Mouse (Mus musculus) lung, embryonic 16.5 days (tissue): Measurements from ENCODE around the gene Speg. TPM values are rescaled to one million over a fixed set of nuclear protein-coding genes. Genes with fewer than 3 reads are reported as not detected.

Source experiments
- ATAC-seq: fragments of 200-750 bp; cut with Nextera tagmentation; 2 replicates; pipeline ENCODE4 v1.8.0; 2017; ENCODE audit warnings: low read depth, mild to moderate bottlenecking, moderate library complexity
- H3K27ac ChIP-seq: fragments of 300-500 bp; sonication (generic); 2 replicates; pipeline ENCODE4 v1.5.1; 2014; ENCODE audit warnings: mild to moderate bottlenecking, control low read depth, low read length
- H3K27me3 ChIP-seq: fragments of 300-500 bp; sonication (generic); 2 replicates; pipeline ENCODE4 v1.6.1; 2014; ENCODE audit warnings: low read depth, low read length, mixed read lengths; ENCODE audit not compliant: control insufficient read depth, insufficient read depth
- H3K36me3 ChIP-seq: fragments of 300-500 bp; sonication (generic); 2 replicates; pipeline ENCODE4 v1.6.1; 2014; ENCODE audit warnings: low read length; ENCODE audit not compliant: control insufficient read depth, insufficient read depth
- H3K4me1 ChIP-seq: fragments of 300-500 bp; sonication (generic); replicated peaks from 2 replicates; pipeline ENCODE4 v1.6.1; 2014; ENCODE audit warnings: low read length, mixed read lengths; ENCODE audit not compliant: control insufficient read depth, insufficient read depth
- H3K4me2 ChIP-seq: fragments of 300-500 bp; sonication (generic); 2 replicates; pipeline ENCODE4 v1.6.1; 2014; ENCODE audit warnings: low read depth, low read length, control low read depth
- H3K4me3 ChIP-seq: fragments of 300-500 bp; sonication (generic); 2 replicates; pipeline ENCODE4 v1.5.1; 2014; ENCODE audit warnings: mild to moderate bottlenecking, low read length, control low read depth
- H3K9ac ChIP-seq: fragments of 300-500 bp; sonication (generic); 2 replicates; pipeline ENCODE4 v1.6.1; 2014; ENCODE audit warnings: low read length, control low read depth
- H3K9me3 ChIP-seq: fragments of 300-500 bp; sonication (generic); 2 replicates; pipeline ENCODE4 v1.6.1; 2016; ENCODE audit warnings: low read length; ENCODE audit not compliant: control insufficient read depth
- WGBS: fragments of 180-500 bp; shearing (Covaris S2); extraction: QIAGEN DNeasy Blood & Tissue Kit; methylation state at CpG from one replicate; pipeline ENCODE4 v1.1.7; 2014; 5-methylcytosine and 5-hydroxymethylcytosine counted together
- polyA plus RNA-seq: library from polyadenylated mRNA; unstranded; fragments of >200 nt; fragmentation: Nextera tagmentation; extraction: Ambion mirVana; gene quantifications from 2 replicates; pipeline ENCODE4 v1.2.1, GENCODE M21; 2015

Gene Speg
- polyA plus RNA-seq, 1 experiment from 2014 or later, result 38.9 TPM

- H3K27ac ChIP-seq, result no peak overlapping the region
- 2% methylated on average over 71 of the region's 71 CpGs for WGBS
- peak overlapping the region; percentile 62 for H3K4me2 ChIP-seq
- H3K9me3 ChIP-seq, result no peaks in the 10 kb centered on the region
- peaks cover 44% of the 10 kb centered on the region for H3K27me3 ChIP-seq
- H3K4me1 ChIP-seq, result peaks cover 13% of the 10 kb centered on the region
- peak overlapping the region; percentile 59 for H3K9ac ChIP-seq
- peak; percentile 69; the same call in 1 of the 2 replicates for ATAC-seq
- peak overlapping the region; percentile 43 for H3K4me3 ChIP-seq
- H3K36me3 ChIP-seq, result no peaks in the 10 kb centered on the region
These were observed 47.9 kb downstream of the Speg start for GRCm38 (mm10) chr1:75422823-75423471.

- Histone ChIP-seq H3K4me1 (peaks cover 13% of the 10 kb centered on the region), H3K27me3 (peaks cover 44% of the 10 kb centered on the region), H3K4me3 (no peak overlapping the region), H3K9me3 (no peaks in the 10 kb centered on the region), H3K36me3 (no peaks in the 10 kb centered on the region), H3K9ac (no peak overlapping the region), H3K4me2 (no peak overlapping the region), H3K27ac (no peak overlapping the region)
- ATAC-seq, result no peak
- 81% methylated on average over 11 of the region's 11 CpGs for WGBS
These were observed 48.8 kb downstream of the Speg start for GRCm38 (mm10) chr1:75423780-75424390.

- no peaks in the 10 kb centered on the region for H3K9me3 ChIP-seq
- H3K4me3 ChIP-seq, result no peak overlapping the region
- H3K27me3 ChIP-seq, result peaks cover 37% of the 10 kb centered on the region
- no peak overlapping the region for H3K27ac ChIP-seq
- H3K36me3 ChIP-seq, result no peaks in the 10 kb centered on the region
- no peak overlapping the region for H3K4me2 ChIP-seq
- ATAC-seq, result no peak
- no peak overlapping the region for H3K9ac ChIP-seq
- H3K4me1 ChIP-seq, result peaks cover 13% of the 10 kb centered on the region
- WGBS, result 20% methylated on average over 10 of the region's 10 CpGs
These were observed 50.8 kb downstream of the Speg start for GRCm38 (mm10) chr1:75425796-75426471.

- Histone ChIP-seq H3K9me3 (no peaks in the 10 kb centered on the region), H3K4me2 (peak within 1 kb of the TSS; percentile 74), H3K27me3 (no peaks in the 10 kb centered on the region), H3K36me3 (peaks cover 1% of the 10 kb centered on the region; the same call in 1 of the 2 replicates), H3K9ac (peak within 1 kb of the TSS; percentile 86), H3K4me3 (peak within 1 kb of the TSS; percentile 76), H3K27ac (peak within 1 kb of the TSS; percentile 48), H3K4me1 (peaks cover 9% of the 10 kb centered on the region)
- peak; percentile 87 for ATAC-seq
- 5% methylated on average over 28 of the region's 28 CpGs for WGBS
These were observed 60.6 kb downstream of the Speg start, which contains the start of gene Gmppa for GRCm38 (mm10) chr1:75435475-75436328. Gmppa (plus strand) TSS chr1:75435930.

- Histone ChIP-seq H3K4me2 (no peak overlapping the region), H3K27me3 (no peaks in the 10 kb centered on the region), H3K27ac (no peak overlapping the region), H3K4me1 (peaks cover 12% of the 10 kb centered on the region), H3K9ac (no peak overlapping the region), H3K9me3 (no peaks in the 10 kb centered on the region), H3K4me3 (no peak overlapping the region), H3K36me3 (peaks cover 2% of the 10 kb centered on the region)
- ATAC-seq, result no peak
- WGBS, result 78% methylated on average over 8 of the region's 9 CpGs
These were observed 63.7 kb downstream of the Speg start for GRCm38 (mm10) chr1:75438782-75439181.

- ATAC-seq, result no peak
- Histone ChIP-seq H3K27ac (no peak overlapping the region), H3K4me1 (peaks cover 21% of the 10 kb centered on the region), H3K9ac (no peak overlapping the region), H3K27me3 (peaks cover 11% of the 10 kb centered on the region), H3K4me3 (no peak overlapping the region), H3K4me2 (no peak overlapping the region), H3K36me3 (peaks cover 2% of the 10 kb centered on the region), H3K9me3 (no peaks in the 10 kb centered on the region)
- WGBS, result 90% methylated on average over 7 of the region's 7 CpGs
These were observed 65.6 kb downstream of the Speg start for GRCm38 (mm10) chr1:75440661-75441060.

GRCm38 (mm10) chr1:75441471-75441996 lies 66.4 kb downstream of the Speg start:
- H3K27me3 ChIP-seq, result peaks cover 14% of the 10 kb centered on the region
- no peak for ATAC-seq
- peaks cover 24% of the 10 kb centered on the region for H3K4me1 ChIP-seq
- H3K27ac ChIP-seq, result no peak overlapping the region
- H3K9me3 ChIP-seq, result no peaks in the 10 kb centered on the region
- H3K9ac ChIP-seq, result no peak overlapping the region
- no peak overlapping the region for H3K4me2 ChIP-seq
- no peak overlapping the region for H3K4me3 ChIP-seq
- 85% methylated on average over 15 of the region's 15 CpGs for WGBS
- peaks cover 2% of the 10 kb centered on the region for H3K36me3 ChIP-seq

- H3K4me3 ChIP-seq, result no peak overlapping the region
- peaks cover 20% of the 10 kb centered on the region for H3K27me3 ChIP-seq
- H3K9me3 ChIP-seq, result no peaks in the 10 kb centered on the region
- 72% methylated on average over 9 of the region's 9 CpGs for WGBS
- H3K4me2 ChIP-seq, result no peak overlapping the region
- no peak for ATAC-seq
- peaks cover 2% of the 10 kb centered on the region for H3K36me3 ChIP-seq
- H3K4me1 ChIP-seq, result peaks cover 26% of the 10 kb centered on the region
- H3K9ac ChIP-seq, result no peak overlapping the region
- no peak overlapping the region for H3K27ac ChIP-seq
These were observed 67.1 kb downstream of the Speg start for GRCm38 (mm10) chr1:75442171-75442570.
